Mouse (Mus musculus) neural tube, embryonic 14.5 days (tissue): ENCODE measurements around the gene Gabarapl2. TPM values are rescaled to one million over a fixed set of nuclear protein-coding genes. Genes with fewer than 3 reads are reported as not detected.

Source experiments
- ATAC-seq: fragments of 200-750 bp; cut with Nextera tagmentation; 2 replicates; pipeline ENCODE4 v1.8.0; 2017; ENCODE audit warnings: low read depth, mild to moderate bottlenecking, moderate TSS enrichment, moderate library complexity
- H3K27ac ChIP-seq: fragments of 300-500 bp; sonication (generic); 2 replicates; pipeline ENCODE4 v1.5.1; 2014; ENCODE audit warnings: low read depth, mild to moderate bottlenecking, control low read depth, low read length, moderate library complexity, mixed read lengths
- H3K27me3 ChIP-seq: fragments of 300-500 bp; sonication (generic); 2 replicates; pipeline ENCODE4 v1.6.1; 2014; ENCODE audit warnings: low read length; ENCODE audit not compliant: control insufficient read depth, insufficient read depth
- H3K36me3 ChIP-seq: fragments of 300-500 bp; sonication (generic); 2 replicates; pipeline ENCODE4 v1.6.1; 2014; ENCODE audit warnings: low read length, mixed read lengths; ENCODE audit not compliant: control insufficient read depth, insufficient read depth
- H3K4me1 ChIP-seq: fragments of 300-500 bp; sonication (generic); 2 replicates; pipeline ENCODE4 v1.6.1; 2014; ENCODE audit warnings: low read length; ENCODE audit not compliant: control insufficient read depth, insufficient read depth
- H3K4me2 ChIP-seq: fragments of 300-500 bp; sonication (generic); 2 replicates; pipeline ENCODE4 v1.6.1; 2014; ENCODE audit warnings: mild to moderate bottlenecking, low read depth, low read length, control low read depth
- H3K4me3 ChIP-seq: fragments of 300-500 bp; sonication (generic); 2 replicates; pipeline ENCODE4 v1.5.1; 2014; ENCODE audit warnings: low read depth, low read length, control low read depth, mixed read lengths
- H3K9ac ChIP-seq: fragments of 300-500 bp; sonication (generic); replicated peaks from 2 replicates; pipeline ENCODE4 v1.6.1; 2014; ENCODE audit warnings: low read depth, mild to moderate bottlenecking, control low read depth, low read length, mixed read lengths
- H3K9me3 ChIP-seq: fragments of 300-500 bp; sonication (generic); 2 replicates; pipeline ENCODE4 v1.6.1; 2016; ENCODE audit warnings: low read length; ENCODE audit not compliant: control insufficient read depth
- WGBS: fragments of 180-500 bp; shearing (Covaris S2); extraction: QIAGEN DNeasy Blood & Tissue Kit; methylation state at CpG from one replicate; pipeline ENCODE4 v1.1.7; 2014; 5-methylcytosine and 5-hydroxymethylcytosine counted together
- polyA plus RNA-seq: library from polyadenylated mRNA; unstranded; fragments of >200 nt; fragmentation: Nextera tagmentation; extraction: Ambion mirVana; gene quantifications from 2 replicates; pipeline ENCODE4 v1.2.1, GENCODE M21; 2014

The Gabarapl2 gene
- polyA plus RNA-seq, 1 experiment from 2014 or later, result 486 TPM

DNA sequence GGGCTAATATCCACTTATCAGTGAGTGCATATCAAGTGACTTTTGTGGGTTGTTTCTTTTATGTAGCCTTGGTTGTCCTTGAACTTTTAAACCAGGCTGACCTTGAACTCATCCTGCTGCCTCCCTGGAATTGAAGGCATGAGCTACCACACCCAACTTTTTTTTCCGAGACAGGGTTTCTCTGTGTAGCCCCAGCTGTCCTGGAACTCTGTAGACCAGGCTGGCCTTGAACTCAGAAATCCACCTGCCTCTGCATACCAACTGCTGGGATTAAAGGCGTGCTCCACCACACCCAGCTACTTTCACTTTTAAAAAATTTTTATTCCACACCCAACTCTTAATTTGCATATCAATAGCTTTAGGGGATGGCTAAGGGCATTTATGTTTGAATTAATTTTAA, 3.0 kb downstream of the Gabarapl2 start:
- WGBS, result 92% methylated on average over 2 of the region's 2 CpGs
- Histone ChIP-seq H3K4me2 (no peak overlapping the region), H3K4me3 (no peak overlapping the region), H3K27ac (no peak overlapping the region), H3K9ac (no peak overlapping the region), H3K27me3 (no peaks in the 10 kb centered on the region), H3K36me3 (peaks cover 20% of the 10 kb centered on the region), H3K4me1 (peaks cover 14% of the 10 kb centered on the region), H3K9me3 (no peaks in the 10 kb centered on the region)
- no peak for ATAC-seq

DNA sequence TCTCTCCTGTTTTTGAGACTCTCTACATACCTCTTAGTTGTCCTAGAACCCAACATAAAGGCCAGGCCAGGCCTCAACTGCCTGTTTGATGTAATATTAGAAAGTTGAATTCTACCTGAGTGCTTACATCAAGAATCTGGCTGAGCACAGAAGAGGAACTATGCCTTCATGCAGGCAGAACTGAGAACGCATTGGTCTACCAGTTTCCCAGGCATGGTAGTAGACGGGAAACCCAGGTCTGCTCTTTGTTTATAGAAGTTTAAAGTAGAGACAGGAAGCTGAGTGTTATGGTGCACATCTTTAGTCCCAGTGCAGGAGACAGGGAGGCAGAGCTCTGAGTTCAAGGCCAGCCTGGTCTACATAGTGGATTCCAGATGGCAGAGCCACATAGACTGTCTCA, 6.6 kb downstream of the Gabarapl2 start:
- Histone ChIP-seq H3K27me3 (no peaks in the 10 kb centered on the region), H3K4me3 (no peak overlapping the region), H3K9me3 (no peaks in the 10 kb centered on the region), H3K36me3 (peaks cover 25% of the 10 kb centered on the region), H3K4me1 (peaks cover under 1% of the 10 kb centered on the region), H3K4me2 (no peak overlapping the region), H3K9ac (no peak overlapping the region), H3K27ac (no peak overlapping the region)
- 88% methylated on average over 2 of the region's 2 CpGs for WGBS
- ATAC-seq, result no peak

DNA sequence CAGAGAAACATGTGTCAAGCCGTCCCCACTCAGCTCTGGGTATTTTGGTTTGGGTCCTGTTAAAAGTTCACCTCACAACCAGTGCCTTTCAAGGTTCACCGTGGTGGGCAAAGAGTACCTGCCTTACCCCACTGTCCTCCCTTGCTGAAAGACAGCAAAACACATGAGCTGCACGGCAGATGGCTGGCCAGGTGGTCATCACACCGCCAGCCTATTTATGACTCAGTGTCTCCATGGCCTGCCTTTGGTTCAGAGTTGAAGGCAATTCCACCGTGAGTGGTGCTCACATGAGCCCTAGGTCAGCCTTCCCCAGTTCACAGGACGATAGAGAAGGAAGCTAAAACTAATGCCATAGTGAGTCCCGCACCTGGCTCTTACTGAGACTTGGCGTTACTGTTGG, 7.5 kb downstream of the Gabarapl2 start:
- no peaks in the 10 kb centered on the region for H3K9me3 ChIP-seq
- no peak overlapping the region for H3K9ac ChIP-seq
- no peak for ATAC-seq
- H3K4me1 ChIP-seq, result no peaks in the 10 kb centered on the region
- no peak overlapping the region for H3K4me2 ChIP-seq
- H3K27me3 ChIP-seq, result no peaks in the 10 kb centered on the region
- no peak overlapping the region for H3K27ac ChIP-seq
- WGBS, result 95% methylated on average over 8 of the region's 8 CpGs
- peaks cover 26% of the 10 kb centered on the region for H3K36me3 ChIP-seq
- H3K4me3 ChIP-seq, result no peak overlapping the region

DNA sequence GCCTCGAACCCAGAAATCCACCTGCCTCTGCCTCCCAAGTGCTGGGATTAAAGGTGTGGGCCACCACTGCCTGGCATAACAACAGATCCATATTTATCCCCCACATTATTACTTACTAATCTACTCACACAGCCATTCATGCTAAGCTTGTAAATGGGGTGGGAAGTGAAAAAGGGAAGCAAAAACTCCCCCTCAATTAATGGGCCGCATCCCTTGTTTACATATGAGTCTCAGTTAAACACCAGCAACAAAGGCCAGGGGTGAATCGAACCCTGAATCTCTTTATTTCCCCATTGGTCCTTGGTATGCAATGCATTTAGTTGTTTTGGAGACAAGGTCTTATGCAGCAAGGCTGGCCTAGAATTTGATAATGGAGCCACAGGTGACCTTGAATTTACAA, 10.3 kb downstream of the Gabarapl2 start:
- no peak for ATAC-seq
- Histone ChIP-seq H3K27ac (no peak overlapping the region), H3K9me3 (no peaks in the 10 kb centered on the region), H3K4me1 (no peaks in the 10 kb centered on the region), H3K9ac (no peak overlapping the region), H3K36me3 (peaks cover 39% of the 10 kb centered on the region), H3K4me3 (no peak overlapping the region), H3K27me3 (no peaks in the 10 kb centered on the region), H3K4me2 (no peak overlapping the region)
- 86% methylated on average over 3 of the region's 3 CpGs for WGBS

DNA sequence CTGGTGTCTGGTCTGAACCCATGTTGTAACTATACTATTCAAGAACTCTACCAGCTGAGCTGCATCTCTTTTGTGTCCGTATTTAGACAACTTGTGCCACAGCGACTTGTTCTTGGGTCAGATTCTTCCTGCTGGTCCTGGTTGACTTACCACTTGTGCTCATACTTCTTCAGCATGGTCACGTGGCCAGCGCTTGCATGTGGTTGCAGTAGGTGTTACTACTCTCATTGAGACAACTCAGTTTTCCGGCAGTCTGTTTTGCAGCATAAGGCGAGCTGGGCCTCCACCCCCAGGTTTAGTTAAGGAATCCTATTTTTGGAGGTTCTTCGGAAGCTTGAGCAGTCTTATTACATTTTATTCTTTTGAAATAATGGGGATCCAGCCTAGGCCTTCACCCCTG, 10.8 kb downstream of the Gabarapl2 start:
- peaks cover 40% of the 10 kb centered on the region for H3K36me3 ChIP-seq

DNA sequence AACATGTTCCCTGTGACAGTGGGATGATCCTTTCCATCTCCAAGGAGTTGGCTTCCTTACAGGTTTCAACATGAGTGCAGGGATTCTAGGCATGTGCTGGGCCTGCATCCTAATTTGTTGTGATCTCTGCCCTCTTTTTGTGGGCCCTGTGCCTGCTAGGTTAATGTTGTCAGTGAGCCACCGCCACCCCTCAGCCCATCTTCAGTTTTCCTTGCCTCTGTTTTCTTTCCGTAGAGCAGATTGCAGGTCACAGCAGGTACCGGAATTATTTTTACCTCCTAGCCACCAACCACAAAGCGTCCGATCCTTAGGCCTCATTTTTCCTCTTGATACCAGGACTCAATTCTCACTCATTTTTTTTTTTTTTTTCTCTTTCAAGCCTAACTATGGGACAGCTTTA, 11.4 kb downstream of the Gabarapl2 start:
- Histone ChIP-seq H3K27me3 (no peaks in the 10 kb centered on the region), H3K9ac (no peak overlapping the region), H3K4me1 (no peaks in the 10 kb centered on the region), H3K36me3 (peaks cover 45% of the 10 kb centered on the region), H3K4me3 (no peak overlapping the region), H3K4me2 (no peak overlapping the region), H3K9me3 (no peaks in the 10 kb centered on the region), H3K27ac (no peak overlapping the region)
- WGBS, result 92% methylated on average over 5 of the region's 5 CpGs
- ATAC-seq, result no peak

More for the DNA sequence above, 10.8 kb downstream of the Gabarapl2 start:
- Histone ChIP-seq H3K4me2 (no peak overlapping the region), H3K9ac (no peak overlapping the region), H3K9me3 (no peaks in the 10 kb centered on the region), H3K4me3 (no peak overlapping the region), H3K27me3 (no peaks in the 10 kb centered on the region), H3K27ac (no peak overlapping the region), H3K4me1 (no peaks in the 10 kb centered on the region)
- no peak for ATAC-seq
- WGBS, result over 99% methylated on average over 7 of the region's 7 CpGs

DNA sequence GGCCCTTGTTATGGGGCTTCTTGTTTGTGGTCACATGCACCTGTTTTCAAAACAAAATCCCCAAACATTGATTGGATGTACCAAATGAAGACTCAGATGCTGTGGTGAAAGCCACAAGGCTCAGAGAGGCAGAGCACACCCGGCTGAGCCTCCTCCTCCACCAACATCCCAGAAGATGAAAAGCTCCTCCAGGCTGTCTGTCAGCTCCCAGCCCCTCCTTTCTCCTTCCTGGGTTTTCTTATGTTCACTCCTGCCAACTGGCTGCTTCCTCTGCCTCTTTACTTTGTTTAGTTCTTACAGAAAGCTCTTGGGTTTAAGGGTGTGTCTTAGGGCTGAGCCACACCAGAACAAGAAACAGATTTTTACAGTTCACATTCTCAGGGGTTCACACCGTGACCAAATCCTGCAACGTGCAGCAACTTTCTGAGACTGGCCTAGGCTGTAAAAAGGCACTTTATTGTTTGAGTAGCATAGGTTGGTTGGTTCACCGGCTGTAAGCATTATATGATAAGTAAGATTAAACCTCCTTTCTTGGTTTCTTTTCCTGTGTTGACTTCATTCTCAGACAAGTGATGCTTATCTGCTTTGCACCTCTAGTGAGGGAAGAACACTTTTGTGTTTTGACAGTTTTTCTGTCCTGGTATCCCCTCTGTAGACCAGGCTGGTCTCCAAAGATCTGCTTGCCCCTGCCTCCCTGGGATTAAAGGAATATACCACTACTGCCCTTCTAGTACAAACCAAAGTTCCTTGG, 14.5 kb downstream of the Gabarapl2 start:
- no peaks in the 10 kb centered on the region for H3K9me3 ChIP-seq
- no peak overlapping the region for H3K27ac ChIP-seq
- WGBS, result 87% methylated on average over 4 of the region's 4 CpGs
- H3K9ac ChIP-seq, result no peak overlapping the region
- no peaks in the 10 kb centered on the region for H3K4me1 ChIP-seq
- no peak overlapping the region for H3K4me3 ChIP-seq
- H3K27me3 ChIP-seq, result no peaks in the 10 kb centered on the region
- ATAC-seq, result no peak
- H3K4me2 ChIP-seq, result no peak overlapping the region
- peaks cover 35% of the 10 kb centered on the region for H3K36me3 ChIP-seq

DNA sequence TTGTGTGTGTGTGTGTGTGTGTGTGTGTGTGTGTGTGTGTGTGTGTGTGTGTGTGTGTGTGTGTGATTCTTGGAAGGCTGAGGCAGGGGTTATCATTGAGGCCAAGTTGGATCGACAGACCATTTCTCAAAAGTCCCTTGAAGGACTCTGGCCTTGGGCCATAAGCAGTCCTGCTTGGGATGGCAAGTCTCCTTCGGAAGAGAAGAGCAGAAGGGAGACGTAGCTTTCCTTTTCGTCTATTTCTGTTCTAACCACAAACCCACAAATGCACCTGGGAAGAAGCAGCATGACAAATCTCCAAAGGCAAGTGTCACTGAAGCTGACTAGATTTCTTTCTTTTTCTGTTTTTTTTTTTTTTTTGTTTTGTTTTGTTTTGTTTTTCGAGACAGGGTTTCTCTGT, 15.4 kb downstream of the Gabarapl2 start:
- Histone ChIP-seq H3K4me3 (no peak overlapping the region), H3K27ac (no peak overlapping the region), H3K9me3 (no peaks in the 10 kb centered on the region), H3K36me3 (peaks cover 35% of the 10 kb centered on the region), H3K9ac (no peak overlapping the region), H3K4me2 (no peak overlapping the region), H3K27me3 (no peaks in the 10 kb centered on the region), H3K4me1 (no peaks in the 10 kb centered on the region)
- 93% methylated on average over 5 of the region's 5 CpGs for WGBS
- no peak for ATAC-seq

DNA sequence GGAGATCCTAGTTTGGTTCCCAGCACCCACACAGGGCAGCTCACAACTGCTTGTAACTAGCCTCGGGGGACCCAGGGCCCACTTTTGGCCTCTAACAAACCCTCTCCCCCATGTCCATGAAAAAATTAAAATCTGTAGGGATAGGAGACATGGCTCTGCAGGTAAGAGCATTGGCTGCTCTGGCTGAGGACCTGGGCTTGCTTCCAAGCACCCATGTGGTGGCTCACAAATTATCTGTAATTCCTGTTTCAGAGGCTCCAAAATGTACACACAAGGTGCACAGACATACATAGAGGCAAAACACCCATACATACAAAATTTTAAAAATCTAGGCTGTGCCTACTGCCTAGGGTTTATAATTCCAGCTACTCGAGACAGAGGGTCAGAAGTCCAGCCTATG, 16.7 kb downstream of the Gabarapl2 start:
- 95% methylated on average over 2 of the region's 2 CpGs for WGBS
- no peaks in the 10 kb centered on the region for H3K4me1 ChIP-seq
- no peaks in the 10 kb centered on the region for H3K9me3 ChIP-seq
- H3K9ac ChIP-seq, result no peak overlapping the region
- no peaks in the 10 kb centered on the region for H3K27me3 ChIP-seq
- ATAC-seq, result no peak
- peaks cover 28% of the 10 kb centered on the region for H3K36me3 ChIP-seq
- H3K27ac ChIP-seq, result no peak overlapping the region
- no peak overlapping the region for H3K4me3 ChIP-seq
- no peak overlapping the region for H3K4me2 ChIP-seq
